Mouse (Mus musculus) embryonic fibroblast, embryonic 13.5 days (primary cell): ENCODE measurements at regions not wholly inside any gene's neighbourhood (a gene's known extent, or its start where the extent isn't known, plus 50 kb on each side); places are given as distances from the start of the nearest gene placed in this dataset.

Experiments used
- CTCF ChIP-seq: IDR thresholded peaks from 2 replicates; pipeline ENCODE4 v1.5.1; 2011; ENCODE audit warnings: mild to moderate bottlenecking, control low read depth, low read length, moderate library complexity, borderline replicate concordance; ENCODE audit not compliant: insufficient read depth
- POLR2A ChIP-seq: IDR thresholded peaks from 2 replicates; pipeline ENCODE4 v1.6.1; 2011; ENCODE audit warnings: low read depth, mild to moderate bottlenecking, control low read depth, low read length, moderate library complexity

GRCm38 (mm10) chr11:71390616-71391015 is 160.1 kb upstream of the Nlrp1b start:
- TF ChIP-seq CTCF (no peak), POLR2A (no peak)
